Mouse (Mus musculus): ENCODE results near the gene Gm20388.

Gene Gm20388

GRCm38 (mm10) chr8:124200400-124200799 lies 4289.8 kb downstream of the Gm20388 start:
- DNase-seq (ENCODE audit: low read depth, low spot score): no peak

- DNase-seq (ENCODE audit: low read depth, low spot score): no peak
These were observed 4291.1 kb downstream of the Gm20388 start for GRCm38 (mm10) chr8:124201706-124202105.

GRCm38 (mm10) chr8:124202895-124203294 lies 4292.3 kb downstream of the Gm20388 start:
- DNase-seq (ENCODE audit: low read depth, low spot score): no peak

- DNase-seq (ENCODE audit: low read depth, low spot score): no peak
These were observed 4293.5 kb downstream of the Gm20388 start for GRCm38 (mm10) chr8:124204001-124204601.

- DNase-seq (ENCODE audit: low read depth, low spot score): no peak
These were observed 4301.5 kb downstream of the Gm20388 start for GRCm38 (mm10) chr8:124212148-124212547.

- no peak for DNase-seq (ENCODE audit: low read depth, low spot score)
These were observed 4306.3 kb downstream of the Gm20388 start for GRCm38 (mm10) chr8:124216951-124217350.

GRCm38 (mm10) chr8:124229883-124230282 lies 4319.2 kb downstream of the Gm20388 start:
- no peak for DNase-seq (ENCODE audit: low read depth, low spot score)

- no peak for DNase-seq (ENCODE audit: low read depth, low spot score)
These were observed 4320.0 kb downstream of the Gm20388 start for GRCm38 (mm10) chr8:124230496-124231175.

GRCm38 (mm10) chr8:124231176-124231484 lies 4320.5 kb downstream of the Gm20388 start, which contains the start of gene Galnt2:
Galnt2 (plus strand) TSS chr8:124231391.
- peak; percentile 73 for DNase-seq (ENCODE audit: low read depth, low spot score)

GRCm38 (mm10) chr8:124231485-124232279 lies 4321.0 kb downstream of the Gm20388 start:
- DNase-seq (ENCODE audit: low read depth, low spot score): peak; percentile 16

- DNase-seq (ENCODE audit: low read depth, low spot score): no peak
These were observed 4321.6 kb downstream of the Gm20388 start for GRCm38 (mm10) chr8:124232280-124232600.

- no peak for DNase-seq (ENCODE audit: low read depth, low spot score)
These were observed 4323.9 kb downstream of the Gm20388 start for GRCm38 (mm10) chr8:124234496-124234895.

- no peak for DNase-seq (ENCODE audit: low read depth, low spot score)
These were observed 4324.9 kb downstream of the Gm20388 start for GRCm38 (mm10) chr8:124235536-124235935.

GRCm38 (mm10) chr8:124239350-124239749 lies 4328.7 kb downstream of the Gm20388 start:
- no peak for DNase-seq (ENCODE audit: low read depth, low spot score)

- DNase-seq (ENCODE audit: low read depth, low spot score): no peak
These were observed 4330.3 kb downstream of the Gm20388 start for GRCm38 (mm10) chr8:124240932-124241331.

GRCm38 (mm10) chr8:124242208-124242607 lies 4331.6 kb downstream of the Gm20388 start:
- no peak for DNase-seq (ENCODE audit: low read depth, low spot score)

- no peak for DNase-seq (ENCODE audit: low read depth, low spot score)
These were observed 4332.3 kb downstream of the Gm20388 start for GRCm38 (mm10) chr8:124242913-124243312.

GRCm38 (mm10) chr8:124247581-124247980 lies 4336.9 kb downstream of the Gm20388 start:
- no peak for DNase-seq (ENCODE audit: low read depth, low spot score)

- DNase-seq (ENCODE audit: low read depth, low spot score): no peak
These were observed 4338.0 kb downstream of the Gm20388 start for GRCm38 (mm10) chr8:124248688-124249087.

GRCm38 (mm10) chr8:124250255-124250654 lies 4339.6 kb downstream of the Gm20388 start:
- no peak for DNase-seq (ENCODE audit: low read depth, low spot score)

GRCm38 (mm10) chr8:124250785-124251184 lies 4340.1 kb downstream of the Gm20388 start:
- DNase-seq (ENCODE audit: low read depth, low spot score): no peak

GRCm38 (mm10) chr8:124252533-124252950 lies 4341.9 kb downstream of the Gm20388 start:
- DNase-seq (ENCODE audit: low read depth, low spot score): no peak

GRCm38 (mm10) chr8:124253939-124254338 lies 4343.3 kb downstream of the Gm20388 start:
- no peak for DNase-seq (ENCODE audit: low read depth, low spot score)

Data from retina, adult 2 months (tissue).